Mouse (Mus musculus): ENCODE results near the gene Zfp609. TPM values are rescaled to one million over a fixed set of nuclear protein-coding genes. Genes with fewer than 3 reads are reported as not detected.
"Not testable (repeated sequence)": the region's sequence is repeated elsewhere in the genome, so short reads cannot be mapped to it uniquely, and the experiment has no call there.

The Zfp609 gene
- total RNA-seq, 2 experiments from 2014 or later = 25.1 to 31.1 TPM

- no peak for DNase-seq
These were observed 9.0 kb downstream of the Zfp609 start for GRCm38 (mm10) chr9:65818402-65818801.

GRCm38 (mm10) chr9:65812841-65813240, 14.5 kb downstream of the Zfp609 start:
- DNase-seq = no peak

GRCm38 (mm10) chr9:65811784-65812183, 15.6 kb downstream of the Zfp609 start:
- DNase-seq = no peak

- no peak for DNase-seq
These were observed 19.5 kb downstream of the Zfp609 start for GRCm38 (mm10) chr9:65807818-65808217.

- DNase-seq = peak; percentile 18 to 47
These were observed 20.1 kb downstream of the Zfp609 start for GRCm38 (mm10) chr9:65807251-65807650.

- DNase-seq = no peak
These were observed 27.6 kb downstream of the Zfp609 start for GRCm38 (mm10) chr9:65799770-65800169.

GRCm38 (mm10) chr9:65795651-65796050, 31.7 kb downstream of the Zfp609 start:
- DNase-seq = no peak

- no peak for DNase-seq
These were observed 33.1 kb downstream of the Zfp609 start for GRCm38 (mm10) chr9:65794313-65794712.

GRCm38 (mm10) chr9:65793506-65793905, 33.9 kb downstream of the Zfp609 start:
- no peak for DNase-seq

GRCm38 (mm10) chr9:65793086-65793485, 34.3 kb downstream of the Zfp609 start:
- DNase-seq = no peak

- no peak for DNase-seq
These were observed 35.5 kb downstream of the Zfp609 start for GRCm38 (mm10) chr9:65791846-65792245.

- DNase-seq = no peak
These were observed 36.3 kb downstream of the Zfp609 start for GRCm38 (mm10) chr9:65791106-65791505.

GRCm38 (mm10) chr9:65789788-65790187, 37.6 kb downstream of the Zfp609 start:
- DNase-seq = no peak

GRCm38 (mm10) chr9:65788556-65788955, 38.8 kb downstream of the Zfp609 start:
- DNase-seq = no peak

GRCm38 (mm10) chr9:65787829-65788344, 39.5 kb downstream of the Zfp609 start:
- no peak for DNase-seq

- peak; percentile 52 to 53 for DNase-seq
These were observed 40.2 kb downstream of the Zfp609 start for GRCm38 (mm10) chr9:65786885-65787787.

- no peak for DNase-seq
These were observed 41.5 kb downstream of the Zfp609 start for GRCm38 (mm10) chr9:65785772-65786368.

- not testable (repeated sequence) for DNase-seq
These were observed 47.7 kb downstream of the Zfp609 start for GRCm38 (mm10) chr9:65779619-65780018.

- no peak for DNase-seq
These were observed 50.4 kb downstream of the Zfp609 start for GRCm38 (mm10) chr9:65776874-65777432.

- DNase-seq = no peak
These were observed 51.1 kb downstream of the Zfp609 start for GRCm38 (mm10) chr9:65776137-65776872.

- DNase-seq = no peak
These were observed 53.6 kb downstream of the Zfp609 start for GRCm38 (mm10) chr9:65773783-65774182.

- DNase-seq = no peak
These were observed 56.2 kb downstream of the Zfp609 start for GRCm38 (mm10) chr9:65771011-65771664.

Measured in adrenal gland, postnatal 36 days (tissue).